Mouse (Mus musculus) urinary bladder, postnatal 10 days (tissue): ENCODE results near the gene Gjd2.

ENCODE experiments used
- DNase-seq: peaks from one replicate; pipeline ENCODE4 v3.0.0; 2022; ENCODE audit warnings: low spot score

Gjd2 gene

DNA sequence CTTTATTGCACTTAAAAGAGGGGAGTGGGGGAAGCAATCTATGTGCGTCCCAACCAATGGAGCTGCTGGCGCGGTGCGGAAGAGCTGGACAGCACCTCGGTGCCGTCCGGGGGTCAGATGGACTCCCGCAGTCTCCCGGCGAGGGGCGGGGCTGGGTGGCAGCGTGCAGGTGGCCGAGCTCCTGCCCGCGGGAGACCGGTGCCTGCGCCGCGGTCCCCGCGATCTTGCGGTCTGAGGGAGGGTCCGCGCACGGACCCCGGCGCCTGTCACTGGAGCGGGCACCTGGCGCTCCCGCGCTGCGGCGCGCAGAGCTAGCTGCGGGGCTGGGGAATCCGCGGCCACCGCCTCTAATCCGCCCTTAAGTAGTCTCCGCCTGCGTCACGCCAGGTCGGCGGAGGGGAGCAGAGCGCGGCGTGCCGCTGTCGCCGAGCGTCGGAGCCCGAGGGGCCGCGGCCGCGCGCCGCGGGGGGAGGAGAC, at the start of gene Gjd2:
Gene Gjd2 (minus strand): TSS at position 325 of the 477 bp plus-strand sequence.
- no peak for DNase-seq

DNA sequence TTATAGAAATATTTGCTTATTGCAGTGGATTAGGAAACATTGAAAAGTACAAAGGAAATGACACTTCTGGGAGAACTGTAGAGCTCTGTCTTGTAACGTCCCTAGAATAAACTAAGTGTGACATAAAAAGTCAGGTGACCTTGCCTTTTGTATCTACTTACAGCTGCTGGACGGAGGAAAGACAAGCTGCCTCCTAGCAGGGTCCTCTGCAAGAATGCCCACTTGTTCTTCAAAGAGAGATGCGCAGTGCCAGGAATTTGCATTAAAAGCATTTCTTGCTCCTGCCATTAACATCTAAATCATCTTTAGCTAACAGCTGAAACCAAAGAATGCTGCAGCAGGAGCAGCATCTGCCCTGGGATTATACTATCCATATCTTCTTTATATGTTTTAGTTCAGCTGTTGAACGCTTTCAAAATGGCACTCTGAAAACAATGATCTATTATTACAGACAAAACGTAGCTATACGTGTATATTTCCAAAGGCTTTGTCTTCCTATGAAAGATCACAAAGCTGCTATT, 46.7 kb upstream of the Gjd2 start:
- no peak for DNase-seq

DNA sequence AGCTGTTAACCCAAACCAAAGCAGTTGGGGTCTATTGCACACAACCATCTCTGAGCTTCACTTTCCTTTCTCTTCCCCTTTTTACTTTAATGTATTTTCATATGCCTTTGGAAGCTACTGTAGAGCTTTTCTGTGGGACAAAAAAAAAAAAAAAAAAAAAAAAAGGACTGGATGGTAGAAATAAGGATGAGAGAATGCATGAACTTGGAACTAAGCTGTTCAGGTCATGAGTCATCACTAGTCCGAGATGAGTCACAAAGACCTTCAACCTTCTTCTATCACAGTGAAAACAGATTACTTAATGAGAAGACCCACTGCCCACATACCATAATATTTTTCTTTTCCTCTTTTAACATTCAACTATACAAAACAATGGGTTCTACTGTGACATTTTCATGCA, 46.2 kb upstream of the Gjd2 start:
- DNase-seq, result no peak

DNA sequence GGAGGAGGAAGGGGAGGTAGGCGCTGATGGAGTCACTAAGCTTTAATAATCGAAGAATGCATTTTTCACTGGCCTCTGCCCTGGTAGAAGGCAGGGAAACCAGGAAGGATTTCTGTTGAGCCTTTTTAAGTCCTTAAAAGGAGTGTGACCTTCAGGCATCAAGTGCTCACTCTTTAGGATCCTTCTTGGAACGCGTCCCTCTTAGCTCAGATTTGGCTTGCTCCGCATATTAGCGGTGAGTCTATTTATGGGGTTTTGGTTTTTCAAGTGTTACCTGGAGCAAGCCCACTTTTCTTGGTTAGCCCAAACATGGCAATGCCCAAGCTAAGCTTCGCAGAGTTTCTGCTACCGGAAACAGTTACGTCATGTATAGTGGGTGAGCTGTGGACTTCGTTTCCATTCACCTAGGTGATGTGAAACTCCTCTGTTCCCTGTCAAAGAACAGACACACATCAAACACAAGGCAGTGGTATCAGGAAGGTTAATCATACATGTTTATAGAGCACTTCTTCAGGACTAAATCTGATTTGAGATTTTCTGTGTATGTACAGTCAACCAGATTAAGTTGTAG, 44.9 kb upstream of the Gjd2 start:
- no peak for DNase-seq

DNA sequence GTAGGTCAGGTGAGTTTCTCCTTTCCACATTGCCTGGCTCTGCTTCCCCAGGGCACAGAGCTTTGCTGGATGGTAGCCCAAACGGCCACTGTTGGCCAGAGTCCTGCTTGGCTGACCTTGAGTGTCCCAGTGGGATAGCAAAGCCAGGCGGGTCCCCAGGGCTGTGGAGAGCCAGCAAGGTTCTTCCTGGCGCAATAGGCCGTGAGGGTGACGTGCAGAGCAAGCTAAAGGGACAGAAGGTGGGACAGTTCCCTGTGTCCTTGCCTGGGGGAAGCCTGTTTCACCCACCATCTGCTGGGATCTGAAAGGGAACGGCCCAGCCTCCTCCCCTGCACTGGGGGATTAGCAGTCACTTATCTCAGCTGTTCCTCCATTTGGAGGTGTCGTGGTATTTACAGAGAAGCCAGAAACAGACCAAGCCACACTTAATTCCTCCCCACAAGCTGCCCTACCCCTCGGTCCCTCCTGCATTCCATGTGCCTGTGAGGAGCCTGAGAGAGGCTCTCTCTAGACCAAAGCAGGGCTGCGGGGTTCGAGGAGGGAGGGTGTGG, 44.0 kb upstream of the Gjd2 start:
- DNase-seq, result no peak

DNA sequence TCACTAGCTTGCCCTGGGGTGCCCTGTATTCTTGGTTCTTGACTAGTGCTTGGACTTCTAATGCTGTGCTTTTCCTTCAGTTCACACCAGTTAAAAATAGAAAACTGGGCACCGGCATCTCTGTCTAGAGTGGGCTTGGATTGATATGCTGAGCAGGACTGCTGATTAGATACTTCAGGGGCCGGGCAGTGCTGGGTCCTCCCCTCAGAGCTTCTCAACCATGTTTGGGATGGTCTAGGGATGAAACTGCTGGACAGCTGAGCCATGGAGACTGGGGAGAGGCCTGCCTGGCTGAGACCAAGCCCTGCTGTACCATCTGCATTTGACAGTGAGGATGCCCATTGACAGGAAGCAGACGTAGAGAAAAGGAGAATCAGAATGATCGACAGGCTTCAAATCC, 40.7 kb upstream of the Gjd2 start:
- DNase-seq, result no peak

DNA sequence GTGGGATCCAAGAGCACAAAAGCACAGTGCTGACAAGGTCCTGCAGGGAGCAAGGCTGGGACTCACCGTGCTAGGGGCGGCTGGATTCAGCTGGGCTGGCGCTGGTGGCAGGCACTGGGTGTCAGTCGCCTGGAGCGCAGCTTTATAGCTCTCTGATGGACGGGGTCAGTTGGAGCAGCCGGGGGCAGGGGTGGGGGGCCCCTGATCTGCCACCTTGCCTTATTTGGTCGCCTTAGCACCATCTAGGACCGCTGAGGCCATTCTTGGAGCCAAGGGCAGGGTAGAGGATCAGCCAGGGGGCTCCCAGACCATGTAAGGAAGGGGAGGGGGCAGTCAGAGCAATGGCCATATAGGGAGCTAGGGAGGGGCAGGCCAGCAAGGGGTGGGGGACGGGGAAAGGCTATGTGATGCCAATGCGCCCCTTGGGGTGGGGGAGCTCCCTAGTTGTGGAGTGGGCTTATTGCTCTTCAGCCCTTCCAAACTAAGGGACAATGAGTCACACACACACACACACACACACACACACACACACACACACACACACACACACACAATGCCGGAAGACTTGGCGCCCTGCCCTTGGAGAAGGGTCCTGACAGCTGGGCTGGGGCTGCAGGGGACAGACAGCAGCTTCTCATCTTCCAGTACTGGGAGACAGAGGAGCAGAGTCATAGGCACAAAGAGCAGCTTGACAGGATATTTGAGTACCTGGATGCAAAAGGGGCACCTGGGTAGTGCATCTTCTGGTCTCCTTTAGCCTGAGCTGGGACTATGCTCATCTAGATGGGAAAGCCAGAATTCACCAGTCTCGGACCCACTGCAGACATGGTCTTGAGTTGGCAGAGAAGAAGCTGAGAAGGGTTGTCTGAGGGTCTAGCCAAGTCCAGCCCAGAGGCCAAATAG, 39.5 kb upstream of the Gjd2 start, which contains the start of gene Actc1:
Gene Actc1 (minus strand): TSS at position 853 of the 903 bp plus-strand sequence.
- no peak for DNase-seq

DNA sequence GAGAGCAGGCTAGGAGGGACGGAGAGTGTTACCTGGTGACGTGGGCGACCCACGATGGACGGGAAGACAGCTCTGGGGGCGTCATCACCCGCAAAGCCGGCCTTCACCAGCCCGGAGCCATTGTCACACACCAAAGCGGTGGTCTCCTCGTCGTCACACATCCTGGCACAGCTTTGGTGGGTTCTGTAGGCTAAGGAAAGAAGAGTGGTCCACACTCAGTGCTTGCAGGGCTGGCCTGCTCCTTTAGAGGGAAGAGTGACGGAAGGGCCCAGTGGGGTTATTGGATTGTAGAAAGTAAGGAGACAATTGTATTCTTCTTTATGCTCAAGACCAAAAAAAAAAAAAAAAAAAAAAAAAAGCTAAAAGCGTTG, 38.4 kb upstream of the Gjd2 start:
- no peak for DNase-seq

DNA sequence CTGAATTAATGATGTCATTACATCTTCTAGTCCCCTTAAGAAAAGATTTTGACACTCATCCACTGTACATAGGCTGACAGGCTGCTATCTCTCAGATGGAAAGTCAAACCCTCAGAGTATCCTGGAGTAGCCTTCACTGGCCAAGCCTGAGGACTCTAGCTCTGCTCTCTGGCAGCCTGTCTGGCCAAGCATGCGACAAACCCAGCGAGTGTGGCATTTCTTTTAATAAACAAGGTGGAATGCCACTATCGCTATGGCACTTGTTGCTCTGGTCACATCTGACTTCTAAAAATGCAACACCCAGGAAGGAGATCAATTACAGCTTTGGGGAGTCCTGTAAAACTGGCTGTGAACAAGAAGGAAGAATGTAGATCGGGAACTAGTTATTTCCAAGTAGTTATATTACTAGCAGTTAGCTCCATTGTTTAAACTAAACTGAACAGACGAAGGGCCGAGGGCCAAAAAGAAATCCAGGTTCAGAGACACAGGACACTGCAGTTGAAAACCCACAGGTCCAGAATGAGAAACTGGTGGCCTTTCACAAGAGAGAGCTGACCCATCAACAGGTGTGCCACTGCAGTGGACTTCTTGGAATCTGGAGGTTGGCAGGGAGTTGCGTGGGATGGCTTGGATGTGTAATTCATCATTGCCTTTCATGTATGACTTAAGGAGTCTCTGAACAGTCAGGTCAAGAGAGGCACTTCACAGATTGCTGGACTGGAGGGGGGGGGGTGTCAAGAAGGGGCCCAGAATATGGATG, 37.9 kb upstream of the Gjd2 start:
- no peak for DNase-seq

DNA sequence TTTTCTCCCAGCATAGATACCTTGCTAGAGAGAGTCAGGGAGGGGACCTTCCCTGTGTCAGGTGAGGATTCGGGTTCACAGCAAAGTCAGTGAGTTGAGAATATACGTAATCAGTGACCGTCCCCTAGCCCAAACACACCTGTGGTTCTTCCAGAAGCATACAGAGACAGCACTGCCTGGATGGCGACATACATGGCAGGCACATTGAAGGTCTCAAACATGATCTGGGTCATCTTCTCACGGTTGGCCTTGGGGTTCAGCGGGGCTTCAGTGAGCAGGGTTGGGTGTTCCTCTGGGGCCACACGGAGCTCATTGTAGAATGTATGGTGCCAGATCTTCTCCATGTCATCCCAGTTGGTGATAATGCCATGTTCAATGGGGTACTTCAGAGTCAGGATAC, 36.7 kb upstream of the Gjd2 start:
- DNase-seq, result no peak

DNA sequence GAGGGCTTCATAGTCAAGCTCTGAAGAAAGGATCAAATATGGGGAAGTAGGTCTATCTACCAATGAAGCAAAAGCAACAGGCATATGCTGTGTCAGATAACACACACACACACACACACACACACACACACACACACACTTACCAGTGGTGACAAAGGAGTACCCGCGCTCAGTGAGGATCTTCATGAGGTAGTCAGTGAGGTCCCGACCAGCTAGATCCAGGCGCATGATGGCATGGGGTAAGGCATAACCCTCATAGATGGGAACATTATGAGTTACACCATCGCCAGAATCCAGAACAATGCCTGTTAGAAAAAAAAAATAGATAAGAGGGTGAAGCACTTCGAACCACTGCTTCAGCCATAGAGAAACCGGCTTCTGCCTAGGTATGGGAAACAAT, 36.0 kb upstream of the Gjd2 start:
- DNase-seq, result no peak

DNA sequence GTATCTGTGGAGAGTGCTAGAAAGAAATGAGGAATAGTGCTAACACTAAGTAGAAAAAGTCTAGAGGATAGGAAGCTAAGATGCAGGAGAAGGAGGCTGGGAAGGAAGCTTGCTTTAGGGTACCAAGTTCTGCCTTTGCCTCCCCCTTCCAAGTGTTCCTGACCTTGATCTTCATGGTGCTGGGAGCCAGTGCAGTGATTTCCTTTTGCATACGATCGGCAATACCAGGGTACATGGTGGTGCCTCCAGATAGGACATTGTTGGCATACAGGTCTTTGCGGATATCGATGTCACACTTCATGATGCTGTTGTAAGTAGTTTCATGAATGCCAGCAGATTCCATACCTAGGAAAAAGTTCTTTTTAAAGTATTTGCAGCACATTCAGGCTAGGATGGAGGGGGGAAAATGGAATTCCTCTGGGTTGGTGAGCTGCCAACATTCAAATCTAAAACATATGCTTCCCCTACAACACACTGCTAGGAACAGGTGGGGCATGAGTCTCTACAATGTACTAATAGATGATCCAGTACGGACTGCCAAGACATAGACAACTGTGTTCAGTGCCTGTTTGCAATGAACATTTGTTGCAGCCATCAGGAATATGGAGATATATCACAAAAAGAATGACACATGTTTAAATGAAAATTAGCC, 34.7 kb upstream of the Gjd2 start:
- no peak for DNase-seq

DNA sequence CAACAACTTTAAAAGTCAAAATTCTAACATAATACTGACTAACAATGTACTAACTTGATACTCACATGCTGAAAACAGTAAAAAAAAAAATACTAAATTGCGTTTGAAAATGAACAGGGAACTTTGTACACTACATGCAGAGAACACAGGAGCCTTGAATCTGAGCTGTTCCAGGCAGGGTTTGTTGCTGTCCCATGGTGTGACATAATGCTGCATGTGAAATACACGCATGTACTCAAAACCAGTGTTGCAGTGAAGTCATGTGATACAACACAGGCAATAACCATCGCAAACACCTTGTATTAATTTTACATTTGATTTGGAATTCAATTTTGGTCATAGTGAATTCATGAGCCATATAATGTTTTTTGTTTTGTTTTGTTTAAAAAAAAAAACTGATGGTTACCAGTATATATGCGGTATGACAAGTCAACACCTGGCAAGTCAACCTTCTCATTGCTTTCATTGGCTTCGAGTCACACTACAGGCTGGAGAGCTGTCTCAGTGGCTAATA, 32.8 kb upstream of the Gjd2 start:
- DNase-seq, result no peak

DNA sequence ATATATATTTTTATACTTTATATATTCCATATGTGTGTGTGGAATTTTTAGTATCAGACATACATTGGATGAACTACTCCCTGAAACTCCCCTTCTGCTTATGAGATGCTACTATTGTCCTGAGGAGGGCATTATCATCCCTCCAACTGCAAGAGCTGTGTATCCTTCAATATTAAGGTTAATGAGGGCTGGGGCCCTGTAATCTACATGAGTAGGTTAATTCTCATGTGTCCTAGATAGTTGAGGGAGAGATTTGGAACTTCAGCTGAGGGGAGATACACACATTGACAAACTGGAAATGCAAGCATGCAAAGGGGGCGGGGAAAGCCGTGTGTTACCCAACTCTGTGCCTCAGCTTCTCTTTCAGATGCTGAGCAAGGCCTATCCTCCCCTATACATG, 24.5 kb upstream of the Gjd2 start:
- no peak for DNase-seq

DNA sequence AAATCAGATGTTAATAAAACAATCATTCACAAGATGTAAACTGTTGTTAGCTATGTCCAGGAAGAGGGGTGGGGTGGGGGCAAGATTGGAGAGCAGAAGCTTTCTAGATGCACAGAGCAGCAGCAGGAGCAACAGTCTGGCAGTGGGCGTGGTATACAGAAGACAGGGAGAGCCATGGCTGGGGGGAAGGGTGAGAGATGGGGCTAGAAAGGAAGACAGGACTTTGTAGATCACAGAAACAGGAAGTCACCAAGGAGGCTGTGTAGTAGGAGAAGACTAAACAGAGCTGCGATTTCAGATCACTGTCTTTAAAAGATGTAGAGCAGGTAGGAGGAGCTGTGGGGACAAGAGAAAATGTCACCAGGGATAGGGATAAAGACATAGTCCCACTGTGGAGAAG, 18.8 kb upstream of the Gjd2 start:
- DNase-seq, result no peak

DNA sequence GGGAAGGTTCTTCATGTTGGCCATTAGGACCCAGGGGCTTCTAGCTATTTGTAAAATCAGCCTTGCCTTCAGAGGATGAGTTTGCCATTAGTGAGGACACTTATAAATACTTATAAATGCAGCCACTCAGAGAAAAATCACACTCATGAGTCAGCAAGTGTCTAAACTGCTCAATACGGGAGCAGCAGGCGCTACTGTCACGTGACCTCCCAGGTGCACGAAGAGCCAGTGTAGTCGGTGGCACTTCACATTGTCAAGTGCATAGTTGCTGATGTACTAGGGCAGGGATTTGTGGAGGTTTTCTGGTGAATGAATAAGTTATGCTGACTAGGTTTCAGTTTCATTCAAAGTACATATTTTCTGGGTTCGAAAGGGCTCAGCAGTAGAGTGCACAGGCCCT, 10.0 kb upstream of the Gjd2 start:
- no peak for DNase-seq

DNA sequence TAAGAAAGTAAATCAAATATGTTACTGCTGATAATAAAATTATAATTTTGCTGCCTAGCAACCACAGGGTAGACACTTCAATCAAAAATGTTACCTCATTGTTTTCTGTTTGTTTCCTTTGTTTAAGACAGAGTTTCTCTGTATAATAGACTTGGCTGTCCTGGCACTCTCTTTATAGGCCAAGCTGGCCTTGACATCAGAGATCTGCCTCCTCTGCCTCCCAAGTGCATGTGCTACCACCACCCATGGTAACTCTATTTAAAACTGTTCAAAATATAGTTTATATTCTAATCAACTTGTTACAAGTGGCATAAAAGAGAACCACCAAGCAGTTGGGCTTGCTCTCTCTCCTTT, 6.8 kb upstream of the Gjd2 start:
- no peak for DNase-seq

DNA sequence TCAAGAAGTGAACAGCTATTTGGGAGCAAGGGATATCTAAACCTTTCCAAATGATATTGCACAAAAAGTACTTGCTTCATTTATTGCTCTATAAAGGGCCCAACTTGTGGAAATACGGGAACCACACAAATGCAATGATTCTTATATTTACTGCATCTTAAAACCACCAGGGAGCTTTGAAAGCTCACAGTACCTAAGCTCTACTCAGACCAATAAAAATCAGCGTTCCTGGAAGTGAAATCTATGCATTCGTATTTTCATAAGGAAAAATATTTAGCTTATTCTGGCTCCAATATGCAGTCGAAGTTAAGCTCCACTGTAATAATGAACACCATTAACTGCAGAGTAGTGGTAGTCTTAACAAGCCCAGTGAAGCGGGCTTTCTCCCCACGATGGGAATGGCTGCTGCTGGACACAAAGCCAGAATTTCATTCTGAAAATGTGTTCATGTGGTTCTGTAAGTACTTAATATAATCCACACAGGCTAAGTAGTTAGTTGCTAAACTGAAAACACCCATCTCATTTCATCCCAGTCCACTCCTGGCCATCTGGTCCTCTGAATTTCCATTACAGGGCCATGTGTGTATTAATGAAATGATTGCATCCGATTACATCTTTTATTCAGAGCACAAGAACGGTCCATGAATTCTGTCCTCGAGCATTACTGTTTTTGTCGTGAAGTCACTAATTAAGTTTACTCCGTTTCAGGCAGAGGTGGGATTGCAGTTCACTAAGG, 6.2 kb upstream of the Gjd2 start:
- no peak for DNase-seq

DNA sequence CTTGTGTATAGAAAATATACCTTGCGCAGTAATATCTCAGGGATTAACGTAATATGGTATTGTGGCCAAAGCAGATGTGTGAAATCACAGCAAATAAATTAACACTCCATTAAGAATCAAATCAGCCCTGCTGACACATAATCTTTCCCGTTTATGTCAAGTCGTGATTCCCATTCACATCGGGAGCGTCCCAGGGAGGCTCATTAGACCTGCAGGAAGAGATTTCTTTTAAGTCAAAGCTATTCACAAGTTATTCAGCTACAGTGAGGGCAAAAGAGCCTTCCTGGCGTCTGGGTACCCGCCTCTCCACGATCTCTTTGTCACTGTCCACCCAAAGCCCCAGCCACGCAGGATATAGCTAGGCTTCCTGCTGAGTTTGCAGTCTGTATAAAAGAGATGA, 4.7 kb upstream of the Gjd2 start:
- DNase-seq, result no peak

DNA sequence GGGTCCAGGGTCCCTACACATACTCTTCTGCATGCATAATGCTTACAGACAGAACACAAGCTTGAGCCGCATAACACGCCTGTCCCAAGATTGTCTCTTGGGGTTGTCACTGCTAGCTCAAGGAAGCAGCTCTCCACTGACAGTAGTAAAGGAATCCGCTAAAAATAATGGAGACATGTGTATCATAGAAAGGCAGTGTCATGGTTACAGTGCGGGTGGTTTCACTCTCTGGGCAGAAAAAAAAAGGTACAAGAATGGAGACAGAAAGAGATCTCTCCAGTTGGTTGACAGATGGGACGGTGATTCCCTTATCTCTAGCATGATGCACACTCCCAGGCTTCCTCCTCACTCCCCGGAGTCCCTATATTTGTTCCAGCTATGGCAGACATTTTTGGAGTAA, 1.4 kb upstream of the Gjd2 start:
- no peak for DNase-seq

DNA sequence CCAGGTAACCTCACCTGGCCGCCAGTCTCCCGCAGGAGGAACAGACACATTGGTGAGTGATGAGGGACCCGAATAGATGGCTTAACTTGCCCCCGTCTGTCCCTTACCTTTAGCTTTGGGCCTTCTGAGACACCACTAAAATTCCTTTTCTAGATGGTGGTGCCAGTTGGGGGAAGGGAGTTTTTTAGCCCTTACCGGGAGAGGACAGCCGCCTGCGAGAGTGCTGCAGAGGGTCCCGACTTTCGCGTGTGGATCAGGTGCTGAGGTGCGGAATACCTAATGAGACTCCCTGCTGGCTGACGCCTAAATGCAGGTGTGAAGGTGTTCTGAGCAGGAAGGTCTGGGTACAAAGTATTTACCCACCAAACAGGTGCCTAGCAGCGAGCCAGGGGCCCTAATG, 427 bp upstream of the Gjd2 start:
- no peak for DNase-seq
